Mouse (Mus musculus) liver, embryonic 15.5 days (tissue): ENCODE results near the gene Pcnx3. TPM values are rescaled to one million over a fixed set of nuclear protein-coding genes. Genes with fewer than 3 reads are reported as not detected.

Source experiments
- ATAC-seq: fragments of 200-750 bp; cut with Nextera tagmentation; 2 replicates; pipeline ENCODE4 v1.8.0; 2017; ENCODE audit warnings: moderate number of reproducible peaks, mild to moderate bottlenecking, moderate library complexity; ENCODE audit not compliant: insufficient read depth
- H3K27ac ChIP-seq: fragments of 300-500 bp; sonication (generic); replicated peaks from 2 replicates; pipeline ENCODE4 v1.5.1; 2015; ENCODE audit warnings: mild to moderate bottlenecking, inconsistent platforms
- H3K27me3 ChIP-seq: fragments of 300-500 bp; sonication (generic); 2 replicates; pipeline ENCODE4 v1.6.1; 2015; ENCODE audit warnings: mild to moderate bottlenecking, inconsistent platforms
- H3K36me3 ChIP-seq: fragments of 300-500 bp; sonication (generic); replicated peaks from 2 replicates; pipeline ENCODE4 v1.6.1; 2015; ENCODE audit warnings: moderate library complexity, mild to moderate bottlenecking, inconsistent platforms
- H3K4me1 ChIP-seq: fragments of 300-500 bp; sonication (generic); replicated peaks from 2 replicates; pipeline ENCODE4 v1.6.1; 2015; ENCODE audit warnings: inconsistent platforms
- H3K4me2 ChIP-seq: fragments of 300-500 bp; sonication (generic); 2 replicates; pipeline ENCODE4 v1.6.1; 2015; ENCODE audit warnings: moderate library complexity, mild to moderate bottlenecking, inconsistent platforms
- H3K4me3 ChIP-seq: fragments of 300-500 bp; sonication (generic); replicated peaks from 2 replicates; pipeline ENCODE4 v1.5.1; 2015; ENCODE audit warnings: mild to moderate bottlenecking, inconsistent platforms
- H3K9ac ChIP-seq: fragments of 300-500 bp; sonication (generic); 2 replicates; pipeline ENCODE4 v1.6.1; 2015; ENCODE audit warnings: moderate library complexity, mild to moderate bottlenecking, inconsistent platforms
- H3K9me3 ChIP-seq: fragments of 300-500 bp; sonication (generic); replicated peaks from 2 replicates; pipeline ENCODE4 v1.6.1; 2016; ENCODE audit warnings: inconsistent platforms
- WGBS: fragments of 180-500 bp; shearing (Covaris S2); methylation state at CpG from one replicate; pipeline ENCODE4 v1.1.7; 2015; ENCODE audit warnings: mixed read lengths; ENCODE audit not compliant: insufficient replicate concordance; 5-methylcytosine and 5-hydroxymethylcytosine counted together
- polyA plus RNA-seq: library from polyadenylated mRNA; unstranded; fragments of >200 nt; fragmentation: Nextera tagmentation; extraction: Ambion mirVana; gene quantifications from 2 replicates; pipeline ENCODE4 v1.2.1, GENCODE M21; 2015

Pcnx3 gene
- polyA plus RNA-seq, 1 experiment from 2014 or later, result 9.2 TPM

- WGBS, result 86% methylated on average over 4 of the region's 4 CpGs
- Histone ChIP-seq H3K36me3 (peaks cover 71% of the 10 kb centered on the region), H3K27ac (0 out of 2 replicates have a peak overlapping the region, but pooled peaks have one; percentile 38)
Observed at GRCm38 (mm10) chr19:5668372-5668771, 20.3 kb downstream of the Pcnx3 start.

DNA sequence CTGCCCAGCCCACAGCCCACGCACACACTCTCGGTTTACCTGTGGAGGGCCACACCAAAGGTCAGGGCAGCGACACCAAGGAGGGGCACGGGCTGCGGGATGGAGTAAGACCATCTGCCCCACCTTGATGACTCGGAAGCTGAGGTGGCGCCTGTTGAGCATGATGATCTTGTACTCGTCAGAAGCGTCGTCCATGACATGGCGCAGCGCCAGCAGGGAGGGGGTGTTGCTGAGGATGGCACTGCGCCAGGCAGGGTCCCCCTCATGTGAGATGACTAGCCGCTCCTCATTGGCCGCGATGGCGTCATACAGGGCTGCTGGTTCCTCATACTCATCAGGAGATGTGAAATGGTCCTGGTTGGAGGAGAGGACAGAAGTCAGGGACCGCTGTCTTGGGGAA is 22.3 kb downstream of the Pcnx3 start:
- peak overlapping the region; percentile 87; the same call in 1 of the 2 replicates for H3K9ac ChIP-seq
- no peak for ATAC-seq

More at GRCm38 (mm10) chr19:5668372-5668771, 20.3 kb downstream of the Pcnx3 start:
- Histone ChIP-seq H3K9me3 (no peaks in the 10 kb centered on the region), H3K27me3 (no peaks in the 10 kb centered on the region), H3K4me1 (peaks cover 48% of the 10 kb centered on the region), H3K4me3 (no peak overlapping the region), H3K4me2 (no peak overlapping the region), H3K9ac (no peak overlapping the region)
- ATAC-seq, result no peak

GRCm38 (mm10) chr19:5665465-5665864 is 23.2 kb downstream of the Pcnx3 start:
- Histone ChIP-seq H3K27ac (peak overlapping the region; percentile 98), H3K27me3 (no peaks in the 10 kb centered on the region), H3K9ac (peak overlapping the region; percentile 87), H3K4me3 (peak overlapping the region; percentile 78), H3K4me1 (peaks cover 76% of the 10 kb centered on the region), H3K9me3 (no peaks in the 10 kb centered on the region), H3K36me3 (peaks cover 47% of the 10 kb centered on the region), H3K4me2 (peak overlapping the region; percentile 89)
- peak; percentile 86 for ATAC-seq
- 11% methylated on average over 15 of the region's 15 CpGs for WGBS

More for the DNA sequence above, 22.3 kb downstream of the Pcnx3 start:
- peak overlapping the region; percentile 98 for H3K27ac ChIP-seq
- no peaks in the 10 kb centered on the region for H3K27me3 ChIP-seq
- peak overlapping the region; percentile 89 for H3K4me2 ChIP-seq
- H3K4me1 ChIP-seq, result peaks cover 67% of the 10 kb centered on the region
- WGBS, result 89% methylated on average over 18 of the region's 18 CpGs
- peak overlapping the region; percentile 78 for H3K4me3 ChIP-seq
- no peaks in the 10 kb centered on the region for H3K9me3 ChIP-seq
- H3K36me3 ChIP-seq, result peaks cover 51% of the 10 kb centered on the region

DNA sequence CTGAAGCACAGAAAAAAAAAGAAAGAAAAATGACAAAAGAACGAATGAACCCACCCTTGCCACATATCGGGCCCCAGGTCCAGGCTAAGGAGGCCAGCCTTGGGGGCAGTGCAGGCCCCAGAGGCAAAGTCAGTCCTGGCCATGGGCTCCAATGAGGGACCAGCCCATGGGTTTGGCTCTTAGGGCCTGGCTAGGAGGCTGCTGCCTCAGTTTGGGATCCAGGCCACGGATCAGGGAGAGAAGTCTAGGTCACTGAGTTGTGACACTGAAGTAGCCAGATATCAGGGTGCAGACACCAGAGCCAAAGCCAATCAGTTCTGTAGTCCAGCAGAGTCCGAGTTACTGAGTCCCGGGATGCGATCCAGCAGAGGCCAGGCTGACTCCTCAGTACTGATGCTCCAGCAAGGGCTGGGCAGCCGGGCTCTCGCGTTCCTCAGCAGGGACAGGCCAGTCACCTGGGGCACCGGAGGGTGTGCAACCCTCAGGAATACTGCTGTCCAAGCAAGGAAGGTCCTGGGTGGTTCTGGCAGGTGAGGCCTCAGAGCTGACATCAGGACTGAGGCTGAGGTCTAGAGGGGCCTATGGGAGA is 23.9 kb downstream of the Pcnx3 start:
- Histone ChIP-seq H3K27me3 (no peaks in the 10 kb centered on the region), H3K4me1 (peaks cover 83% of the 10 kb centered on the region), H3K9ac (peak overlapping the region; percentile 87), H3K4me3 (peak overlapping the region; percentile 78), H3K27ac (peak overlapping the region; percentile 98), H3K4me2 (peak overlapping the region; percentile 89), H3K36me3 (peaks cover 47% of the 10 kb centered on the region), H3K9me3 (no peaks in the 10 kb centered on the region)
- no peak for ATAC-seq
- 83% methylated on average over 10 of the region's 10 CpGs for WGBS

DNA sequence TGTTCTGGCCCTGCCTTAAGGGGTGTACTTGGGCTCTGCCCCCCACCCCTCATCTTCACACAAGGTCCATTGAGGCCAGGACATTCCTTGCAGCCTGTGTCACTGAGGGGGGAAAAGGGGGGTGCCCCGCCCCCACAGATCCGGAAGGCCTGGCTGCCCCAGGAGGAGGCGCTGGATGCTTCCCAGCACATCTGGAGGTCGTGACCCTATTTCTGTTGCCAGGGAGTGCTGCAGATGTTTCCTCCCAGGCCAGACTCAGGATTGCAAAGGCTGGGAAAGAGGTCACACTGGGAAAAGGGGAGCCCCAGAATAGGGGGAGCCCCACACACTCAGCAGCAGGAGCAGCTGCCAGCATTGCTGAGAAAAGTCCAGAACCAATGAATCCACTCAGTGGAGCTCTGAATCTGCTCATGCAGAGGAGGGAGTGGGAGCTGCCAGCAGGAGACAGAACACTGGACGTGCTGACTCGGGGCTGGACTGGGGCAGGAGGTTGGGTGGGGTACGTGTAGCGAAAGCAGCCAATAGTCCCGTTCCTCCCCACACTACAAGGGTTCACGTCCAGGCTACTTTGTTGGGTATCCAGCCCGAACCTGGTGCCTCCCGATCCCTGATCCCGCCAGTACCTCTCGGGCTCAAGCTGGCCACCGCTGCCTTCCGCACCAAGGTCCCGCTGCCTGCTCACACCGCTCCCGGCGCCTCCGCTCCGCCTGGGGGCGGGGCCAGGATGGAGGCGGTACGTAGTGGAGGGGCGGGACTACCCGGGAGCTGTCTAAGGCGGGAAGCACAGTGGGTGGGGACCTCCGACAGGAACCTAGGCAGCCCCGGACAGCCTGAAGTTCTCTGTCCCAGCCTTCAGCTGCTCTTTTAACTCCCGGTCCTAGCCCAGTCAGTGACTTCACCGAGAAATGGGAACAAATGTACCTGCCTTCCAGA is 25.5 kb downstream of the Pcnx3 start, which contains the start of gene Sipa1:
TSS of gene Sipa1 (minus strand) at position 727 of the 933 bp plus-strand sequence.
- peak within 1 kb of the TSS; percentile 98 for H3K27ac ChIP-seq
- 1% methylated on average over 32 of the region's 32 CpGs for WGBS
- no peaks in the 10 kb centered on the region for H3K9me3 ChIP-seq
- no peaks in the 10 kb centered on the region for H3K27me3 ChIP-seq
- H3K4me3 ChIP-seq, result peak within 1 kb of the TSS; percentile 78
- H3K36me3 ChIP-seq, result peaks cover 58% of the 10 kb centered on the region
- peaks cover 83% of the 10 kb centered on the region for H3K4me1 ChIP-seq
- peak; percentile 81 for ATAC-seq
- peak within 1 kb of the TSS; percentile 89 for H3K4me2 ChIP-seq
- peak within 1 kb of the TSS; percentile 87 for H3K9ac ChIP-seq

DNA sequence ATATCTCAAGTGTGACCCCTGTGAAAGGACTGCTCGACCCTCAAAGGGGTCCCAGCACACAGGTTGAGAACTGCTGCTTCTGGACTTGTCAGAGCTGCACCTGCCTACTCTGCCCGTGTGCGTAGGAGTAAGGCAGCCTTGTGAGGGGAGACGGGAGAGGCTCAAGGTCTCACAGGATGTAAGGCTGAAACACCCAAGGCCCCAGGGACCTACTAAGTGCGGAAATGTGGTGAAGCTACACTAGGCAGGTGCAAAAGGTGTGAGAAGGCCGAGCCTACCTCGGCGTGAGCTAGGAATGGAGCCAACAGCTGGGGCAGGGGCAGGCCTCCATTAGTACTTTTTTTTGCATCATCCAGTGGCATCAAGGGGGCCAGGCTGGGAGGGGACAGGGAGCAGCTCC is 26.4 kb downstream of the Pcnx3 start:
- Histone ChIP-seq H3K36me3 (peaks cover 64% of the 10 kb centered on the region), H3K4me1 (peaks cover 79% of the 10 kb centered on the region)

GRCm38 (mm10) chr19:5660942-5661751 is 27.6 kb downstream of the Pcnx3 start:
- 20% methylated on average over 16 of the region's 16 CpGs for WGBS
- peak overlapping the region; percentile 87 for H3K9ac ChIP-seq
- H3K4me1 ChIP-seq, result peaks cover 69% of the 10 kb centered on the region
- H3K27ac ChIP-seq, result peak overlapping the region; percentile 98
- H3K27me3 ChIP-seq, result no peaks in the 10 kb centered on the region
- peak overlapping the region; percentile 89 for H3K4me2 ChIP-seq
- peaks cover 63% of the 10 kb centered on the region for H3K36me3 ChIP-seq
- H3K9me3 ChIP-seq, result no peaks in the 10 kb centered on the region
- peak overlapping the region; percentile 78 for H3K4me3 ChIP-seq
- no peak for ATAC-seq

More for the DNA sequence above, 26.4 kb downstream of the Pcnx3 start:
- 54% methylated on average over 8 of the region's 8 CpGs for WGBS
- Histone ChIP-seq H3K27me3 (no peaks in the 10 kb centered on the region), H3K9ac (peak overlapping the region; percentile 87), H3K4me2 (peak overlapping the region; percentile 89), H3K4me3 (peak overlapping the region; percentile 78), H3K9me3 (no peaks in the 10 kb centered on the region), H3K27ac (peak overlapping the region; percentile 98)
- no peak for ATAC-seq

GRCm38 (mm10) chr19:5654720-5655298 is 33.9 kb downstream of the Pcnx3 start:
- Histone ChIP-seq H3K4me1 (peaks cover 47% of the 10 kb centered on the region), H3K36me3 (peaks cover 95% of the 10 kb centered on the region), H3K4me2 (peak overlapping the region; percentile 58), H3K27me3 (no peaks in the 10 kb centered on the region), H3K9ac (no peak overlapping the region), H3K9me3 (no peaks in the 10 kb centered on the region), H3K27ac (no peak overlapping the region), H3K4me3 (peak overlapping the region; percentile 23)
- ATAC-seq, result no peak
- WGBS, result 86% methylated on average over 43 of the region's 43 CpGs

GRCm38 (mm10) chr19:5653969-5654719 is 34.6 kb downstream of the Pcnx3 start:
- peak overlapping the region; percentile 23 for H3K4me3 ChIP-seq

DNA sequence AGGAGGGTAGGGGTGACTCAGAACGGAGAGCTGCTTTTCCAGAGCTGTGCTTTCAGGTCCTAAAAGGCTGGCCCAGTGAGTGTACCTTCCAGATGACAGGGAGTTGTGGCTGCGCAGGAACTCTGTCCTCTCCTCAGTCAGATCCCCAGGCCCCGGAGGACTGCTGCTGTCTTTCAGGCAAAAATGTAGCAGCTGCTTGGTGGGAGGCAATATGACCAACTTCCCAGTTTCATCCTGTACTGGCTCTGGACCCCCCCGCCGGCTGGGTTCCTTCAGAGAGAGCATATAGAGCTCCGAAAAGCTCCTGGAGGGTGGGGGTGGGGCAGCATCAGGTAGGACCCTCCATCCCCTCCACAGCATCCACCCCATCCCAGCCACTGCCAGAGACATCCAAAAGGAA is 36.1 kb downstream of the Pcnx3 start:
- no peak overlapping the region for H3K9ac ChIP-seq
- WGBS, result 93% methylated on average over 6 of the region's 6 CpGs
- peaks cover 75% of the 10 kb centered on the region for H3K36me3 ChIP-seq
- peaks cover 57% of the 10 kb centered on the region for H3K4me1 ChIP-seq
- no peaks in the 10 kb centered on the region for H3K27me3 ChIP-seq
- H3K9me3 ChIP-seq, result no peaks in the 10 kb centered on the region
- H3K27ac ChIP-seq, result peak overlapping the region; percentile 19; the same call in 1 of the 2 replicates
- H3K4me3 ChIP-seq, result no peak overlapping the region
- H3K4me2 ChIP-seq, result no peak overlapping the region
- no peak for ATAC-seq

More at GRCm38 (mm10) chr19:5653969-5654719, 34.6 kb downstream of the Pcnx3 start:
- H3K9me3 ChIP-seq, result no peaks in the 10 kb centered on the region
- H3K9ac ChIP-seq, result no peak overlapping the region
- peak; percentile 8; the same call in 1 of the 2 replicates for ATAC-seq
- H3K36me3 ChIP-seq, result peaks cover 88% of the 10 kb centered on the region
- H3K27me3 ChIP-seq, result no peaks in the 10 kb centered on the region
- peak overlapping the region; percentile 58 for H3K4me2 ChIP-seq
- H3K4me1 ChIP-seq, result peaks cover 47% of the 10 kb centered on the region
- H3K27ac ChIP-seq, result no peak overlapping the region
- 78% methylated on average over 62 of the region's 62 CpGs for WGBS
